Mouse (Mus musculus) spleen, adult 2 months (tissue): Measurements from ENCODE around the gene Zfp810.

Experiments
- CTCF ChIP-seq: fragments of 200-500 bp; IDR thresholded peaks from 2 replicates; pipeline ENCODE4 v1.5.1; 2011; ENCODE audit warnings: mild to moderate bottlenecking, inconsistent platforms; ENCODE audit not compliant: insufficient read depth, insufficient read length, insufficient replicate concordance; ENCODE audit errors: extremely low read depth
- POLR2A ChIP-seq: fragments of 200-500 bp; IDR thresholded peaks from 2 replicates; pipeline ENCODE4 v1.6.1; 2011; ENCODE audit warnings: low read depth, low read length, inconsistent platforms

DNA sequence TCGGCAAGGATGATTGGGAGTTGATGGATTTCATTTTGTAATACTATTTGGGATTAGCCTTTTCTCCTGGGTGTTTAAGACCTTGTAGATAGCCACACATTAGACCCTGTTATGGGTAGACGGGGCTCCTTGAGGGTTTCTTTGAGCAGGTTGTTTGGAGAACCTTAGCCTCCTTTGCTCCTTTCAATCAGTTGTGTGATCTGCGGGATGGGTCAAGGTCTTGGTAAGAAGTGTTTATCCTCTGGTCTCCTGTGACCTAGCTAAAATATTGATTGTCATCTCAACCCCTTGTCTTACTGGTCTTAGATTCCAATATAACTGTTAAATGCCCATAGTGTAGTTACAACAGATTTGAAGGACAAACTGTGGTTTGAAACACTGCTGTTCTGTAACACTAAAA, 77.4 kb downstream of the Zfp810 start:
- TF ChIP-seq CTCF (no peak), POLR2A (no peak)
